Mouse (Mus musculus): ENCODE data around the gene Plpp2.

- TF ChIP-seq POLR2A (IDR thresholded peaks at IDR 0.05; ENCODE audit: low read depth, low read length), result no peak
- TF ChIP-seq CTCF (IDR thresholded peaks at IDR 0.05; ENCODE audit: borderline replicate concordance, insufficient read depth, low read length), result no peak
These were observed 4.2 kb upstream of the Plpp2 start for GRCm38 (mm10) chr10:79537781-79538180.

All from embryonic fibroblast, embryonic 13.5 days (primary cell).